Mouse (Mus musculus) urinary bladder, postnatal 4 days (tissue): ENCODE measurements around the gene Gm884.

ENCODE experiments used
- DNase-seq, 2 experiments: peaks; one replicate each; pipeline ENCODE4 v3.0.0; 2021 to 2022; ENCODE audit warnings: low spot score in 2 of 2

The Gm884 gene

GRCm38 (mm10) chr11:103621040-103621439 is at the start of gene Gm884:
TSS of gene Gm884 (minus strand) at chr11:103621140.
- no peak for DNase-seq

GRCm38 (mm10) chr11:103666907-103667426 is 46.0 kb upstream of the Gm884 start:
- DNase-seq: no peak

GRCm38 (mm10) chr11:103666181-103666906 is 45.4 kb upstream of the Gm884 start:
- DNase-seq: no peak

- DNase-seq: no peak
These were observed 44.8 kb upstream of the Gm884 start for GRCm38 (mm10) chr11:103665695-103666094.

- DNase-seq: no peak
These were observed 42.2 kb upstream of the Gm884 start for GRCm38 (mm10) chr11:103663119-103663518.

- DNase-seq: no peak
These were observed 41.6 kb upstream of the Gm884 start for GRCm38 (mm10) chr11:103662546-103662945.

GRCm38 (mm10) chr11:103661863-103662262 is 40.9 kb upstream of the Gm884 start:
- DNase-seq: no peak

- DNase-seq: no peak
These were observed 37.2 kb upstream of the Gm884 start for GRCm38 (mm10) chr11:103658189-103658588.

GRCm38 (mm10) chr11:103656520-103656919 is 35.6 kb upstream of the Gm884 start:
- DNase-seq: no peak

- no peak for DNase-seq
These were observed 32.5 kb upstream of the Gm884 start for GRCm38 (mm10) chr11:103653359-103653965.

- DNase-seq: no peak
These were observed 30.5 kb upstream of the Gm884 start for GRCm38 (mm10) chr11:103651426-103651825.

GRCm38 (mm10) chr11:103649983-103650493 is 29.1 kb upstream of the Gm884 start:
- DNase-seq: no peak

- no peak for DNase-seq
These were observed 28.5 kb upstream of the Gm884 start, which contains the start of gene Rprml for GRCm38 (mm10) chr11:103649301-103649982. TSS of gene Rprml (plus strand) at chr11:103649570.

- no peak for DNase-seq
These were observed 27.7 kb upstream of the Gm884 start for GRCm38 (mm10) chr11:103648656-103649055.

- peak; percentile 37 to 55 for DNase-seq
These were observed 27.1 kb upstream of the Gm884 start for GRCm38 (mm10) chr11:103647921-103648620.

GRCm38 (mm10) chr11:103646301-103646700 is 25.4 kb upstream of the Gm884 start:
- no peak for DNase-seq

GRCm38 (mm10) chr11:103645731-103646130 is 24.8 kb upstream of the Gm884 start:
- DNase-seq: no peak

GRCm38 (mm10) chr11:103643211-103643610 is 22.3 kb upstream of the Gm884 start:
- peak in 1 of 2 experiments; percentile 30 for DNase-seq

- DNase-seq: peak in 1 of 2 experiments; percentile 58
These were observed 18.5 kb upstream of the Gm884 start for GRCm38 (mm10) chr11:103639407-103639946.

GRCm38 (mm10) chr11:103638790-103639189 is 17.9 kb upstream of the Gm884 start, which contains the start of gene Lyzl6:
TSS of gene Lyzl6 (minus strand) at chr11:103638890.
- DNase-seq: peak in 1 of 2 experiments; percentile 38

- DNase-seq: peak in 1 of 2 experiments; percentile 53
These were observed 15.3 kb upstream of the Gm884 start for GRCm38 (mm10) chr11:103636261-103636660.
